Mouse (Mus musculus) G1E (cell line): ENCODE data around the gene Fggy.

Experiments
- CTCF ChIP-seq: IDR thresholded peaks from 2 replicates; pipeline ENCODE4 v1.5.1; 2012; ENCODE audit warnings: low read depth, low read length, inconsistent platforms, mixed read lengths
- POLR2AphosphoS5 ChIP-seq: IDR thresholded peaks from 2 replicates; pipeline ENCODE4 v1.6.1; 2012; ENCODE audit warnings: low read depth, low read length, inconsistent platforms; ENCODE audit not compliant: insufficient replicate concordance
- TAL1 ChIP-seq: conservative IDR thresholded peaks from 2 replicates; pipeline ENCODE4 v1.6.1; 2012; ENCODE audit warnings: low read depth, low read length, inconsistent platforms, mixed read lengths

GRCm38 (mm10) chr4:95871216-95871881 is 314.0 kb downstream of the Fggy start:
- TF ChIP-seq CTCF (0 out of 2 replicates have a peak, but pooled peaks have one; percentile 4), POLR2AphosphoS5 (no peak), TAL1 (no peak)
